In genomic region chr12:27567250-27567649, GRCm38 (mm10) we compare ENCODE assay signal across 17 mouse cellular contexts.
DNase-seq lines count a peak whose midpoint lies in the region; ATAC-seq and TF ChIP-seq lines count a peak whose summit lies in the region.
"Had no signal": no experiment of that assay in that cellular context is flagged by ENCODE, and none has a peak within 500 bp of the region (broad histone marks: within the 10 kb centered on the region; RNA-seq: fewer than 3 reads in every experiment).

No protein-coding gene starts in this region.

- DNase-seq in embryonic facial prominence, embryonic 10.5 days (ENCODE audit: low spot score), result no peak
- peak; percentile 4 for DNase-seq in forebrain, postnatal 0 days
- DNase-seq in limb, embryonic 10.5 days (ENCODE audit: low spot score), result no peak
- no peak for DNase-seq in natural killer cell, adult 2 months (ENCODE audit: low spot score in 2 of 2)
- no peak for DNase-seq in frontal cortex, postnatal 36 days (ENCODE audit: low spot score in 2 of 2)
- no peak for DNase-seq in gastrocnemius, adult 8-10 months (ENCODE audit: low spot score in 2 of 2)
- no peak for DNase-seq in layer of hippocampus, adult 2 months (ENCODE audit: low spot score in 2 of 2)
- DNase-seq: cerebellum, adult 11-12 months; cerebellum, postnatal 36 days; gastrocnemius, postnatal 10 days; heart, adult 2 months; heart, postnatal 10 days; layer of hippocampus, adult 9-11 months; lung, embryonic 14.5 days had no signal

- 65% methylated on average over 3 of the region's 3 CpGs for WGBS in embryonic facial prominence, embryonic 10.5 days
- 53% methylated on average over 3 of the region's 3 CpGs for WGBS in forebrain, postnatal 0 days
- WGBS in limb, embryonic 10.5 days, result 78% methylated on average over 3 of the region's 3 CpGs
- WGBS in neural tube, embryonic 12.5 days, result 44% methylated on average over 3 of the region's 3 CpGs

- no peaks in the 10 kb centered on the region for H3K27me3 ChIP-seq in embryonic facial prominence, embryonic 10.5 days (replicated peaks; ENCODE audit: low read depth, poor library complexity, severe bottlenecking)
- no peaks in the 10 kb centered on the region for H3K27me3 ChIP-seq in forebrain, postnatal 0 days (ENCODE audit: insufficient read depth, low read length)
- H3K27me3 ChIP-seq in limb, embryonic 10.5 days (ENCODE audit: low read depth, poor library complexity, severe bottlenecking), result no peaks in the 10 kb centered on the region
- no peaks in the 10 kb centered on the region for H3K27me3 ChIP-seq in neural tube, embryonic 12.5 days (replicated peaks)
- H3K27me3 ChIP-seq: embryonic facial prominence, embryonic 12.5 days had no signal

- no peaks in the 10 kb centered on the region for H3K36me3 ChIP-seq in embryonic facial prominence, embryonic 10.5 days (replicated peaks)
- no peaks in the 10 kb centered on the region for H3K36me3 ChIP-seq in forebrain, postnatal 0 days (ENCODE audit: insufficient read depth)
- H3K36me3 ChIP-seq in limb, embryonic 10.5 days, result no peaks in the 10 kb centered on the region
- H3K36me3 ChIP-seq in neural tube, embryonic 12.5 days, result no peaks in the 10 kb centered on the region
- H3K36me3 ChIP-seq: embryonic facial prominence, embryonic 12.5 days had no signal

- no peak for ATAC-seq in forebrain, postnatal 0 days
- ATAC-seq in neural tube, embryonic 12.5 days (ENCODE audit: low FRiP score, low read depth), result no peak

- H3K9me3 ChIP-seq in embryonic facial prominence, embryonic 10.5 days, result no peaks in the 10 kb centered on the region
- H3K9me3 ChIP-seq in forebrain, postnatal 0 days (ENCODE audit: low read length), result no peaks in the 10 kb centered on the region
- no peaks in the 10 kb centered on the region for H3K9me3 ChIP-seq in limb, embryonic 10.5 days (replicated peaks)
- no peaks in the 10 kb centered on the region for H3K9me3 ChIP-seq in neural tube, embryonic 12.5 days
- H3K9me3 ChIP-seq: embryonic facial prominence, embryonic 12.5 days had no signal

- peak overlapping the region; percentile 83 for H3K27ac ChIP-seq in embryonic facial prominence, embryonic 10.5 days (replicated peaks)
- H3K27ac ChIP-seq in forebrain, postnatal 0 days (ENCODE audit: low read depth, low read length), result no peak overlapping the region
- H3K27ac ChIP-seq in limb, embryonic 10.5 days, result peak overlapping the region; percentile 84
- H3K27ac ChIP-seq in neural tube, embryonic 12.5 days, result peak overlapping the region; percentile 87
- no peak overlapping the region for H3K27ac ChIP-seq in layer of hippocampus, adult 2 months
- H3K27ac ChIP-seq: heart, adult 2 months; kidney, postnatal 0 days had no signal

- peaks cover 55% of the 10 kb centered on the region for H3K4me1 ChIP-seq in embryonic facial prominence, embryonic 10.5 days
- peaks cover 14% of the 10 kb centered on the region for H3K4me1 ChIP-seq in forebrain, postnatal 0 days (ENCODE audit: insufficient read depth)
- peaks cover 54% of the 10 kb centered on the region for H3K4me1 ChIP-seq in limb, embryonic 10.5 days
- peaks cover 32% of the 10 kb centered on the region for H3K4me1 ChIP-seq in neural tube, embryonic 12.5 days

- TF ChIP-seq CTCF in forebrain, postnatal 0 days (IDR thresholded peaks at IDR 0.05; ENCODE audit: low read depth), result no peak
- TF ChIP-seq CTCF in layer of hippocampus, adult 2 months (conservative IDR thresholded peaks at IDR 0.05), result no peak

- H3K4me3 ChIP-seq in embryonic facial prominence, embryonic 10.5 days, result no peak overlapping the region
- H3K4me3 ChIP-seq in forebrain, postnatal 0 days (ENCODE audit: low read depth, low read length), result no peak overlapping the region
- no peak overlapping the region for H3K4me3 ChIP-seq in limb, embryonic 10.5 days
- no peak overlapping the region for H3K4me3 ChIP-seq in neural tube, embryonic 12.5 days
- no peak overlapping the region for H3K4me3 ChIP-seq in layer of hippocampus, adult 2 months
- H3K4me3 ChIP-seq: embryonic facial prominence, embryonic 12.5 days; heart, adult 2 months had no signal

- H3K4me2 ChIP-seq in forebrain, postnatal 0 days (ENCODE audit: low read depth), result no peak overlapping the region
- H3K4me2 ChIP-seq in neural tube, embryonic 12.5 days (replicated peaks), result peak overlapping the region; percentile 45
- H3K4me2 ChIP-seq: embryonic facial prominence, embryonic 12.5 days; lung, embryonic 14.5 days had no signal

- H3K9ac ChIP-seq in forebrain, postnatal 0 days, result no peak overlapping the region
- H3K9ac ChIP-seq in neural tube, embryonic 12.5 days, result no peak overlapping the region
- H3K9ac ChIP-seq: embryonic facial prominence, embryonic 12.5 days; lung, embryonic 14.5 days had no signal

Comparison
In these comparisons a context has a peak if more than half of its experiments do, and no peak if none do; other contexts are left out.
1. H3K27ac ChIP-seq: peak in embryonic facial prominence, embryonic 10.5 days (single experiment), limb, embryonic 10.5 days (single experiment) and neural tube, embryonic 12.5 days (single experiment); none in forebrain, postnatal 0 days (single experiment) and layer of hippocampus, adult 2 months (single experiment).